In genomic region chr10:61147157-61148040, GRCm38 (mm10) we compare ENCODE assay signal across 8 mouse cellular contexts. TPM values are rescaled to one million over a fixed set of nuclear protein-coding genes. Genes with fewer than 3 reads are reported as not detected.
DNase-seq lines count a peak whose midpoint lies in the region; ATAC-seq lines count a peak whose summit lies in the region.

Gene Sgpl1 (minus strand): TSS chr10:61147703.

- H3K27ac ChIP-seq in hindbrain, embryonic 15.5 days (replicated peaks), result peak within 1 kb of the TSS; percentile 93

- peak; percentile 91 for ATAC-seq in hindbrain, embryonic 15.5 days (ENCODE audit: low FRiP score, low read depth)

- no peaks in the 10 kb centered on the region for H3K9me3 ChIP-seq in hindbrain, embryonic 15.5 days

- peak; percentile 94 for DNase-seq in R1 (ENCODE audit: low read depth, low spot score)
- DNase-seq in cerebellum, postnatal 25 days, result peak; percentile 92 to 97
- DNase-seq in frontal cortex, postnatal 36 days (ENCODE audit: low spot score in 2 of 2), result peak; percentile 86 to 89
- DNase-seq in left cerebral cortex, adult 11 months (ENCODE audit: low spot score), result peak; percentile 77
- DNase-seq in lung, postnatal 4 days, result peak; percentile 93 to 94
- peak; percentile 84 for DNase-seq in retina, postnatal 7 days (ENCODE audit: low read depth, low spot score)
- DNase-seq in urinary bladder, adult 2 months (ENCODE audit: low spot score), result peak; percentile 93

- peak within 1 kb of the TSS; percentile 89 for H3K4me2 ChIP-seq in hindbrain, embryonic 15.5 days

- no peaks in the 10 kb centered on the region; the same call in 1 of the 2 replicates for H3K36me3 ChIP-seq in hindbrain, embryonic 15.5 days

- H3K4me3 ChIP-seq in hindbrain, embryonic 15.5 days, result peak within 1 kb of the TSS; percentile 97

- peaks cover 19% of the 10 kb centered on the region for H3K4me1 ChIP-seq in hindbrain, embryonic 15.5 days (replicated peaks)

- H3K27me3 ChIP-seq in hindbrain, embryonic 15.5 days, result no peaks in the 10 kb centered on the region

- H3K9ac ChIP-seq in hindbrain, embryonic 15.5 days, result peak within 1 kb of the TSS; percentile 98

- under 1% methylated on average over 82 of the region's 82 CpGs for WGBS in hindbrain, embryonic 15.5 days

RNA-seq across cellular contexts. Expression of gene Sgpl1, which starts in this region (rescaled TPM):
- polyA plus RNA-seq in hindbrain, embryonic 15.5 days (2015; fragmentation: Nextera tagmentation; extraction: Ambion mirVana), result 46.6 and 47.9 TPM in 2 replicates
- 197 and 200 TPM in 2 replicates for polyA plus RNA-seq in urinary bladder, adult 2 months (2012; rRNA removed)

Comparison
In these comparisons a context has a peak if more than half of its experiments do, and no peak if none do; other contexts are left out.
1. Peak in every context shown above with its lines: DNase-seq, ATAC-seq, H3K4me3 ChIP-seq and H3K27ac ChIP-seq.